Mouse (Mus musculus) erythroblast, adult 5-6 weeks (primary cell): ENCODE results near the gene Dnajc27. TPM values are rescaled to one million over a fixed set of nuclear protein-coding genes. Genes with fewer than 3 reads are reported as not detected.
A peak's percentile ranks its signal among the peaks of the same experiment; 100 is the strongest.

ENCODE experiments used
- ATAC-seq: replicated peaks from 2 replicates; pipeline ENCODE4 v1.8.0; 2016; ENCODE audit warnings: moderate number of reproducible peaks, mild to moderate bottlenecking, moderate TSS enrichment, inconsistent platforms; ENCODE audit not compliant: poor library complexity, low FRiP score, severe bottlenecking
- total RNA-seq, 2 experiments: library from RNA; stranded (forward) in 1 of 2; stranded (reverse) in 1 of 2; fragments of 150-400 nt in 1 of 2; fragments of 200-764, 138-1000 nt in 1 of 2; gene quantifications; 2 replicates each; pipeline versions ENCODE4 v1.2.3 to v1.2.4; 2015 to 2017; ENCODE audit warnings: low replicate concordance in 2 of 2

Gene Dnajc27
- 0.63 and 0.96 TPM in 2 replicates for total RNA-seq (2015; ENCODE audit: low replicate concordance)
- 0.26 and 4.2 TPM in 2 replicates for total RNA-seq (2017; ENCODE audit: low replicate concordance)

DNA sequence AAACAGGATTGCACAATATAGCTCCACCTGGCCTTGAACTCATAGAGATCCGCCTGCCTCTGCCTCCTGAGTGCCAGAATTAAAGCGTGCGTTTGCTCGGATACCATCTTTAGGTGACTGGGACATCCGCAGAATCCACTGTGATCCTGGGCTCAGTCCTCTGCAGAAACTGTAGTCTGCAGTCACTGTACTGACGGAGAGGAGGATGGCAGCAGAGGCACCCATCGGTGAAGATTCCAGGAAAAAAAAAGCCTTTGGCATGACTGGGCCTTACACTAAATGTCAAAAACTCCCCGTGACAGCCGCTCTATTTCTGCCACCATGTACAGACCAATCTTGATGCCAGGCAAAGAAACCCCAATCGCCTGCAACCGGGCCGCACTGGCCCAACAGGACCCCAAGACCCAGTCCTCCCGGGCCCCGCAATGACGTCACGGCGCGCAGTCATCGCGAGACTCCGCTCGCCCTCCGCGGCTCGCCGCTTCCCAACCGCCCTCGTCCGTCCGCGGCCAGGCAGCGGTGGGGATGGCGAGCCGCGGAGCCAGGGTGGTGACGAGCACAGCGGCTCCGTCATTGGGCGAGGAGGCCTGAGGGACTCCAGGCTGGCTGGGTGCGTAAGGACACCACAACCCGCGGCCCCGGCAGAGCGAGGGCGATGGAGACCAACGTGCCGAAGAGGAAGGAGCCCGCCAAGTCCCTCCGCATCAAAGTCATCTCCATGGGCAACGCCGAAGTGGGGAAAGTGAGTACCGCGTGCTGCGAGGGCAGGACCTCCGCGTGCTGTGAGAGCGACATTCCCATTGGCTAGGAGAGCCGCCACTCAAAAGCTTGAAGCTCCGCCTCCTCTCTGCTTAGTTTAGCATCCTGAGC lies at the start of gene Dnajc27:
TSS of gene Dnajc27 (plus strand) at position 452 of the 870 bp plus-strand sequence.
- peak; percentile 98 for ATAC-seq

DNA sequence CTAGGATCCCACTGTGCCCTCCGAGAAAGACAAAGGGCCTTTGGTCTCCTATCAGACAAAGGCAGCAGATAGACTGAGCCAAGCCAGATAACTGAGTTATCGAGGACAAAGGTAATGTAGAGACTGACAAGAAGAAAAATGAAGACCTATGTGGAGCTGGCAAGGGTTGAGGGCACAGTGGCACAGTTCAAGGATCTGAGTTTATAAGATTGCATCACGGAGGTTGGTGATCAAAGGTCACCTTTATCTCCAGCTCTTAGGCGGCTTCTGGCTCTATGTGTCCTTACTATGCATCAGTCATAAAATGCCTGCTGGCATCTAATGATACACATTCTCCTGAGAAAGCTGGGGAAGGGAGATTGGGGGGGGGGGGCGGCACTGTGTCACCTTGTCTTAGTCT lies 46.2 kb upstream of the Dnajc27 start:
- ATAC-seq = no peak

DNA sequence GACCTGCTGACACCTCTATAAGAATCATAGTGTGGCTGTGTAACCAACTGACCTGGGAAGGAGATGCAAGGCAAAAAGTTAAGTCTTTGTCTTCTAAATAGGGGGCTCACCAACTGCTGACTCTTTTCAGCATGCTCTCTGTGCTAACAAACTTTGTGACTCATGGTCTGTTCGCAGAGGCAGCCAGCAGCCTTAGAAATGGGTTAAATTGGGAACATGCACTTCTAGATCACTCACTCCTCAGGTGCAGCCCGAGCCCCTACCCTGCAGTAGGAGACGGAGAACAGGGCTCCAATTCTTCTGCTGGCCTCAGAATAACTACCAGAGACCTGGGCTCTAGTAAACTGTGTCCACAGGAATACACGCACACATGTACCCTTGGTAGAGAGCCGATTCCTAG lies 44.9 kb upstream of the Dnajc27 start:
- ATAC-seq = no peak

DNA sequence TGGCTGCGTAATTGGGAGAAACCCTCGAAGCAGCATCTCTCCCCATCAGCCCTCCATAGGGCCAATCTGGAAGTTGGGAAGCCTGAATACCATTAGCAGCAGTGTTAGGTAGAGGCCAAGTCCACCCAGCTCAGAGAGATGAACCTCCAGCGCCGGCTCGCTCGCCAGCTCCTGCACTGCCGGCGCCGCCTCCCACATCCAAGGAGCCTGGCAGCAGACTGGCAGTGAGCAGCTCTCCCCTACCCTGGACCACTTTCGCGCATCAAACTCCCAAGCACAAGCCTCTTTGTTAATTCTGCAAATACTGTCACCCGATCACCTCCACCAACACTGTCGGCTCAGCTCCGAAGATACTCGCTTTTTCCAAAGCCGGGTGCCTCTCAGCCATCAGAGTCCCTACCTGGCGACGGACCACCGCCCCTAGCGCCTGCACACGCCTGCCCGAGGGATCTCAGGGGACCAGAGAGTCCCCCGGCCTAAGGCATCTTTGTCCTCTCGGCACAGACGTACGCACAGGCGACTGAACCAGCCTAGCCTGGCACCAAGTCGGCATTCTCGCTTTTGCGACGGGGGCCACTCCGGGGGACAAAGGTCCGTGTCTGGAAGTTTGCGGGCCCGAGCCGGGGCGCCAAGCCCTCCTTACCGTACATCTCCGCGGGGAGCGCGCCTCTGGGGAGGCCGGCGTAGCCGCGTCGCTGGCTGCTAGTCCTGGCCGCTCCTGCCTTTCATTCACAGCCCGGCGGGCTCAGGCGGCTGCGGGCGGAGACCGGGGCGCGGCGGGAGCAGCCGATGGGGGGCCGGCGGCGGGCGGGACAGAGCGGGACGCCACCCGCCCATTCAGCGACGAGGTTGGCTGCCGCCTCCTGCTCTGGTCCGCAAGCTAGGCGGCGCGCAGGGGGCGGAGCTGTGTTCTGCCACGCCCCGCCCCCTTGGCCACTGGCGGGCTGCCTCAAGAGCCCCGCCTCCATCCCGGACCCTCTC lies 44.0 kb upstream of the Dnajc27 start, which contains the start of gene Efr3b:
TSS of gene Efr3b (minus strand) at position 855 of the 981 bp plus-strand sequence.
- no peak for ATAC-seq

DNA sequence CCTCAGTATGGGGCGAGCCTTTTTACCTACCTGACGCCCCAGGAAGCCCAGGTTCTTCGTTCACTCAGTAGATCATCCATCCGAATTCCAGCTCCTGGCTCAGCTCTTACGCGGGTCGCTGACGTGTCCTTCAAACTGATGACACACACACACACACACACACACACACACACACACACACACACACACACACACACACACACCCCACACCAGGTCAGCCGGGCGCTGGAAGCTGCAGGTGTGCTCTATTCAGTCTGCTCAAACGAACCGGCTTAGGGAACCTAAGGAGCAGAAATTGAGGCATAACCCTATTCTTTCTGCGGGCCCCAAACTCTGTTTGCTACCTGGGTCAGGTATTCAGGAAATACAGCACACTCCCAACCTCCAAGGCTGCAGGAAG lies 43.3 kb upstream of the Dnajc27 start:
- no peak for ATAC-seq

DNA sequence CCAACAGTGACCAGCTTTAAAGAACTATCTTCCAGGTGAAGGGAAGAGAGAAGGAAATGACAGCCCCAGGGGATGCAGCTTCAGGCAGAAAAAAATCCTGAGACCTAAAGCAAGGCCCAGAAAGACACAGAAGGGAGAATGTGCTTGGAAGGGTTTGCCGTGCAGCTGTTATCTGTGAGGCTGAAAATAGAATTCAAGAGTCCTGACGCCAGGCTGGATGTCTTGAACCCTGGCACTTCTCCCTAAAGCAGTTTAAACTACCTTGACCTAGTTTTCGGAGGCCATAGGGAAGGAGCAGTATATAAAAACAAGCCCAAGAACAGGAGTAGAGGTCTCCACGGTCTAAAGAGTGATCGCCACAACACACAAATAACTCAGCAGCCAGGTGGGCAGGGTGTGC lies 40.0 kb upstream of the Dnajc27 start:
- no peak for ATAC-seq

DNA sequence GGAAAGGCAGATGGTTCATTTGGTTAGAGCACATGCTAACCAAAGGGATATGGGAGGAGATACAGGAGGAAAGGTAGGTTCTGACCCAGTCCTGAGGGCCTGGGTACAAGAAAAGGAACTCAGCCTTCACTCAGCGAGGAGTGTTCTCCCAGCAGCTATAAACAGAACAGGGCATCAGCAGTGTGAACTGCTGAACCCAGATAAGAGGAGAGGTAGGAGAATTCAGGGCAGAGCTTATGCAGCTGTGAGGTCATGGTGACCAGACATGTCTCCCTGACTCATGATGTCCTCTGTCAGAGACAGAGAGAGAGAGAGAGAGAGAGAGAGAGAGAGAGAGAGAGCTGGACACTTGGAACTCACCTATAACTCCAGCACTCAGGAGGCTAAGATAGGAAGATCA lies 36.4 kb upstream of the Dnajc27 start:
- no peak for ATAC-seq

DNA sequence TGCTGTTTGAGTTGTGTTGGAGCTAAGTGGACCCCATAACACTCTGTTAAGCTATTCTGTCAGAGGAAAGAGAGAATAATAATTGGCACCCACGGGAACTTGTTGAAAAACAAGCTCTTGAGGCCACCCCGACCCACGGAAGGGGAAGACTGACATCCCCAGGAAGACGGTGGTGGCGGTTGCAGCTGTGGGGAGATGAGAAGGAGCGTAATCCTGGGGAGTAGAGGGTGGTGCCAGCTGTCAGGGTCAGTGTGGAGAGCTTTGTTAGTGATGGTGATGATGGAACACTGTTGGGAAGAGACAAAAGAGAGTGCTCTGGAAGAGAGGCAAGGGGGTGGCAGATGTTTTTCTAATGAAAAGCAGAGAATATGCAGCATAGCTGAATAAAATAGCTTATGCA lies 34.4 kb upstream of the Dnajc27 start:
- ATAC-seq = no peak

DNA sequence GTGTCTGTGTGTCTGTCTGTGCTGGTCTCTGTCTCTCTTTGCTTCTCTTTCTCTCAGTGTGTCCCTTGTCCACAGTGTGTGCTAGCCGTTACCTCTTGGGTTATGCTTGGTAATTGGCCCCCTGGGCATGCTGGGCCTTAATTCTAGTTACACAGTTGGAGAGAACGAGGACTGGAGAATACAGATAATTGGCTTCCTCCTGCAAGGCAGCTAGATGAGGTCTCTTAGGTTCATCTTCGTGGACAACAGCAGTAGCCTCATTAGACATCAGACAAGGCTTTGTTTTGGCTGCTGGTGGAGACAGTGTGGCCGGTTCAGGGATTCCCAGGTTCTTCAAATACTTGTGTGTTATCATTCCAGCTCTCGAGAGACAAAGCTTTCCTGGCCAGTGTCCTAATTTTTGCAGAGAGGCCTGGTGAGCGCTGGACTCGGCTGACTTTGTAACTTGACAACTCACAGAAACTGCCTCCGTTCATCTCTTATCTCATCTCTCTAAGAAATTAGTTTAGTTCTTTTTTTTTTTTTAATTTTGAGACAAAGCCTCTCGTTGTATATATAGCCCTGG lies 31.4 kb upstream of the Dnajc27 start:
- ATAC-seq = no peak

DNA sequence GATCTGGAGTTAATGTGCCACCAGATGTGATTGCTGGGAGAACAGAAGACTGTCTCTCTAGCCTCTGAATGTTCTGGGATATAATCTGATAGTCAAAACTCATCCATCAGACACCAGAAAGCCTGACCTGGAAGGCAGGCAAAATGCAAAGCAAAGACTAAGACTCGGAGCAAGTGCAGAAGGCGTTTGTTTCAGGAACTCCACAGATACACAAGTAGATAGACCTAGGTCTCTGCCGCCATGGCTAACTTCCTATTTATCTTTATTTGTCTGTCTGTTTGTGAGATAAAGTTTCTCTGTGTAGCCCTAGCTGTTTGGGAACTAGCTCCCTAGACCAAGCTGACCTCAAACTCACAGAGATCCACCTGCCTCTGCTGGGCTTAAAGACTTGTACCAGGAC lies 28.7 kb upstream of the Dnajc27 start:
- no peak for ATAC-seq

DNA sequence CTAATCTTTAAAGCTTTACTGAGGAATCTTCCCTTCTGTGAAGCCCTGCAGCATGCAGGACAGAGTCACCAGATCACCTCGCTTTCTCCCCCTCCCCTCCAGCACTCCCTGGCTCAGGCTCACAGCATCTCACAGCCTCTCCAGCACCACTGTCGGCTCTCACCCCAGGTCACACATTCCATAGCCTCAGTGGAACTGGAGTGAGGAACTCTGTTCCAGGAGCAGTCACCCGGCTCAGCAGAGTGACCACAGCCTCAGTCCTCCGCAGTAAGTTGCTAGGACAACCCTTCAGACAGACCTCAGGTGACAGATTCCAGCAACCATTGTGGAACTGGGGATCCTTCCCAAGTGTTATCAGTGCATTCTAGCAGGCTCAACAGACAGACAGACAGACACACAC lies 27.5 kb upstream of the Dnajc27 start:
- no peak for ATAC-seq

DNA sequence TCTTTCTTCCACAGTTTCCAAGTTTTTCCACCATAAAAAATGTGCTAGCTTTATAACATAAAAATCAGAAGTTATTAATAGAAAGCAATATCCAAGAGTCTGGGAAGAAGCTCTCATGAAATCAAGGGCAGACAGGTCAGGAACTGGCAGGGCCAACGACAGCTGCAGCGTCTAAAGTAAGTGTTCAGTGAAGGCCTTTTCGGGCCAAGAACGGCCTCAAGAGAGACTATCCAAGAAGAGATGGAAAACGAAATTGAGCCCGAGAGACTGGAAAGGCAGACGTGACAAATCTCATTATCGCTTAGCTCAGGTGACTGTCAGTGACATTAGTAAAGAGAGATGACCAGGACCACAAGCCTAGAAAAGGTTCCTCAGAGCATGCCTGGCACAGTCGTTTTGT lies 24.1 kb upstream of the Dnajc27 start:
- ATAC-seq = no peak

DNA sequence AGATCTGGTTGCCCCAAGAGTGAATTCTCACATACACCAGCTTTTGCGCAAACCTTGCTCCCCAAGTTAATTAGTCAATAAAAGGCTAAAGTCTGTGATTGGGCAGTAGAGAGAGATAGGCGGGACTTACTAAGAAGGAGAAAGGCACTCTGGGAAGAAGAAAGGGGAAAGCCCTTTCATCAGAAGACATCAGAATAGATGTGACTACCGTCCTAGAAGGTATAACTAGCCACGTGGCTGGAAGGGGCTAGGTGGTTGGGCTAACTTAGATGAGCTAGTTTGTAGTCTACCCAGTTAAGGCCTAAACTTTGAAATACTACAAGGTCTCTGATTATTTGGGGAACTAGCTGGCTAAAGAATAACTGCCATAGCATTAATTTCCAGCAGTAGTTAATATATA lies 22.7 kb upstream of the Dnajc27 start:
- no peak for ATAC-seq

DNA sequence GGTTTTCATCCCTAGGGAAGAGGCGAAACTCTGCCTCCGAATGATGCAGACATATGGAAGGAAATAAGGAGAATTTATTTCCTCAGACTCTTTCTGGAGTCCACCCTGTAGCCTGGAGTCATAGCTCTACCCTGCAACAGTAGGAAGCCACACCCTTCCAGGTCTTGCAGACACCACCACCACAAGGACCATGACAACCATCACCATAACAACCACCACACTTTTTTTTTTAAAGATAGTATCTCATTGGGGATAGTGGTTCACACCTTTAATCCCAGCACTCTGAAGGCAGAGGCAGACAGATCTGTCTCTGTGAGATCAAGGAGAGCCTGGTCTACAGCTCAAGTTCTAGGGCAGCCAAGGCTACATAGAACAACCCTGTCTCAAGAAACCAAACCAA lies 16.9 kb upstream of the Dnajc27 start:
- ATAC-seq = no peak

DNA sequence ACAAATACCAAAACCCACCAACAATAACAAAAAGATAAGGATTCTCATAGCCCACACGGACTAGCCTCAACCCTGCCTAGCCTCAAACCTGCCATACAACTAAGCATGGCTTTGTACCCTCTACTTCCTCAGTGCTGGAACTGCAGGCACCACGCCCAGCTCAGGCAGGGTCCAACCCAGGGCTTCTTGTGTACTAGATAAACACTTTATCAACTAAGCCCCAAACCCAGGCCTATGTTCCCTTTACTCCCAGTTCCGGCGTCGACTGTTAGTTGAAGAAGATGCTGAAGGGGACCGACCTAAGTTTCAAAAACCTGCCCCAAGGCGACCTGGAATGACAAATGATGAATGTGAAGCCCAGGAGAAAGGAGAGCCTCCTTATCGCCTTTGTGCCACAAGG lies 16.4 kb upstream of the Dnajc27 start:
- no peak for ATAC-seq

DNA sequence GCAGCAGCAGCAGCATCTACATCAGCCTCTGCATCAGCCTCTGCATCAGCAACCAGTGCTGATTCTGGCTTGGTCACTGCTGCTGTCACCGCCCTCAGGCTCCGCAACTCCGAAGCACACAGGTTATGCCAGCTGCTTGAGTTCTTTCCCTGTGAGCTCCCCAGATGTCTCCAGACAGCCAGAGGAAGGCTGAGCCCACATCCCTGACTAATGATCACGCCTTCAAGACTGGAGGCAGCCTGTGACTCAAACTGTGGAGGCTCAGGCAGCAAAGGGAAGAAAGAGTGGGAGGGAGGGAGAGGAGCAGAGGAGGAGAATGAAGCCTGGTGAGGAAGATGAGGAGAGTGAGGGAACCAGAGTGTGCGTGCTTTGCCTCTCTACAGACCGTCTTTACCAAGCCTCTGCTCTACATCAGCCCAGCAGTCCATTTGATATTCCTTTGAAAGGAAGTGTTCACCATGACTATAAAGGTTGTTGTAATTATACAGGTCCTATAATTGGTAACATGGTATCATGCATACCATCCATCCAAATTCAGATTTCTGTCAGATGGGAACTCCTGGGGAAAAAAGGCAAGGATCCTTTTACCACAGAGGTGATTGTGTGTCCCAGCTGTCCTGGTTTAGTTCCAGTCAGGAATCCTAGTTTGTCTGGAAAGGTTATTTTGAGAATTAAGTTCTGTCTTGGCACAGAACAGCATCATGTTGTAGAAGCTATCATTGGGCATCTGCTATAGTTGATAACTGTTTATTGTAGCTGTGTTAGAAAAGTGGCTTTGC lies 15.5 kb upstream of the Dnajc27 start:
- ATAC-seq = no peak

DNA sequence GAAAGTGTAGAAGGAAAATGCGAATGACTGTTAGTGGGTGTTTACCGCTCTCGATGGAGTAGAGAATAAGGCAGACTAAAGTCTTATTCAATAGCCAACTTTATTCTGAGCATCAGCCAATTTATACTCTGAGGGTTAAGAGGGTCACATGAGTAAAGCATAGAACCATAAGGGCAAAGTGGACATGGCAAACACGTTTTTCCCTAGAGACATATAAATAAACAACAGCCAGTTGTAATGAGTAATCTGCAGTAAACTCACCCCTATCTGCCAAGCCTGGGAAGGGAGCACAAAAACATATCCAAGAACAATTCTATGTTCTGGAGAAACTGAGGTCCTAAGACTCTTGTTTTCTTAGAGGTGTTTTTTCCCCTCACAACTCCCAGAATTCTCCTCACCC lies 13.8 kb upstream of the Dnajc27 start:
- ATAC-seq = no peak

DNA sequence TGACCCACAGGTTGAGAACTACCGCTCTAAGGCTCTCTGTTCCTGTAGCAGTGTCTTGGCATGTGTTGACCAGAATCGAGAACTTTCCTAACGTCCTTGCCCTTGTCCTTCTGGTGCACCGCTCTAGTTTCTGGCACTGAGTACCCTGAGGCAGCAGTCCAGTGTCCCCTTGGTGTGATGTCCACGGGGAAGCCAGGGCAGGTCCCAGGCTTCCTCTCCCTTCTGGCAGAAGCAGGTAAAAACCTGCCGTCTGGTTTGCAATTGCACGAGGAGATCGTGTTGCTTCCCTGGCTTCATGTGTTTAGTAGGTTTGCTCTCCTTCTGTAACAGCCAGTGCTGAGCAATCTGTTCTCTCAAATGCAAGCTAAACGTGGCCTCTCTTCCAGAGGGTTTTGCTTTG lies 10.7 kb upstream of the Dnajc27 start:
- ATAC-seq = no peak

DNA sequence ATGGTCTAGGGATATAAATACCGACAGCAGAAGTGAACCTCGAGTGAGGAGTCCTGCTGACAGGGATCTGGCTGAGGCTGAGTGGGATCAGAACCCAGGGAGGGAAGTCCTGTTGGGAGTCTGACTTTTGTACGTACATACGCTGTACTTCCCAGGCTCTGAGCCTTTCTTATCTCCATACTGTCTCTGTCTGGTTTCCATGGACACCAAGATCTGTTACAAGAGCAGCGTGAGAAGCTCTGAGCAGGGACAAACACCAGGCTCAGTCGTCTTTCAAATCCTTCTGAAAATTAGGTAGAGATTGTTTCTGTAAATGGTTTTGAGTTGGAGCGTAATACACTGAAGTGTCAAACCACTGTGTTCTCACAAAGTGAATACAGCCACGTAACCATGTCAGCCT lies 7.0 kb upstream of the Dnajc27 start:
- no peak for ATAC-seq

DNA sequence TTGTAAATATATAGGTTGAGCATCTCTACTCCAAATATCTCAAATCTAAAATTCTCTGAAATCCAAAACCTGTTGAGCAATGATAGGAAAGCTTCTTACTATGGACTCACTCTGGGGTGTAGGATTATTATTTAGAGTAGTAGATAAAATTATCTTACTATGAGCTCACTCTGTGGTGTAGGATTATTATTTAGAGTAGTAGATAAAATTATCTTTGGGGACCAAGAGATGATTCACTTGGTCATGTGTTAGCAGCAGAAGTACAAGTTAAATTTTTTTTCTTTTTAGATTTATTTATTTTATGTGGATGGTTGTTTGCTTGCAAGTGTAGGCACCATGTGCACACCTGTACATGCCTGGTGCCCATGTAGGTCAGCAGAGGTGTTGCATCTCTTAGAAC lies 6.0 kb upstream of the Dnajc27 start:
- ATAC-seq = no peak
